Mouse (Mus musculus): ENCODE measurements around the gene Aldh1l2. TPM values are rescaled to one million over a fixed set of nuclear protein-coding genes. Genes with fewer than 3 reads are reported as not detected.
A peak's percentile ranks its signal among the peaks of the same experiment; 100 is the strongest.

Gene Aldh1l2
- 6.7 and 8.6 TPM in 2 replicates for polyA plus RNA-seq (2014; fragmentation: Nextera tagmentation; extraction: Ambion mirVana)

GRCm38 (mm10) chr10:83533910-83534283 lies at the start of gene Aldh1l2:
Aldh1l2 (minus strand) TSS chr10:83534140.
- Histone ChIP-seq H3K27ac (ENCODE audit: low read depth, low read length) (no peak within 1 kb of the TSS), H3K36me3 (ENCODE audit: control insufficient read depth, insufficient read depth, low read length) (no peaks in the 10 kb centered on the region), H3K9me3 (ENCODE audit: control insufficient read depth, low read length) (no peaks in the 10 kb centered on the region), H3K9ac (ENCODE audit: low read length) (peak within 1 kb of the TSS; percentile 67), H3K4me1 (ENCODE audit: control insufficient read depth, insufficient read depth, low read length) (no peaks in the 10 kb centered on the region), H3K27me3 (ENCODE audit: control insufficient read depth, insufficient read depth, low read length) (no peaks in the 10 kb centered on the region), H3K4me2 (ENCODE audit: low read depth) (peak within 1 kb of the TSS; percentile 68), H3K4me3 (ENCODE audit: low read depth, low read length) (peak within 1 kb of the TSS; percentile 45)
- WGBS = under 1% methylated on average over 21 of the region's 21 CpGs
- peak; percentile 87 for DNase-seq (ENCODE audit: low spot score)
- peak; percentile 96 for ATAC-seq (ENCODE audit: insufficient read depth, low FRiP score, low TSS enrichment)

- peaks cover 16% of the 10 kb centered on the region for H3K36me3 ChIP-seq (ENCODE audit: control insufficient read depth, insufficient read depth, low read length)
These were observed 31.8 kb upstream of the Aldh1l2 start for GRCm38 (mm10) chr10:83565449-83566441.

GRCm38 (mm10) chr10:83563005-83563404 lies 29.1 kb upstream of the Aldh1l2 start:
- Histone ChIP-seq H3K4me1 (ENCODE audit: control insufficient read depth, insufficient read depth, low read length) (no peaks in the 10 kb centered on the region), H3K27ac (ENCODE audit: low read depth, low read length) (no peak overlapping the region), H3K4me2 (ENCODE audit: low read depth) (no peak overlapping the region), H3K4me3 (ENCODE audit: low read depth, low read length) (no peak overlapping the region), H3K36me3 (ENCODE audit: control insufficient read depth, insufficient read depth, low read length) (peaks cover 18% of the 10 kb centered on the region), H3K9me3 (ENCODE audit: control insufficient read depth, low read length) (no peaks in the 10 kb centered on the region), H3K27me3 (ENCODE audit: control insufficient read depth, insufficient read depth, low read length) (no peaks in the 10 kb centered on the region), H3K9ac (ENCODE audit: low read length) (no peak overlapping the region)
- ATAC-seq (ENCODE audit: insufficient read depth, low FRiP score, low TSS enrichment) (no peak), DNase-seq (ENCODE audit: low spot score) (no peak)

More at GRCm38 (mm10) chr10:83565449-83566441, 31.8 kb upstream of the Aldh1l2 start:
- Histone ChIP-seq H3K27me3 (ENCODE audit: control insufficient read depth, insufficient read depth, low read length) (no peaks in the 10 kb centered on the region), H3K4me3 (ENCODE audit: low read depth, low read length) (no peak overlapping the region), H3K4me2 (ENCODE audit: low read depth) (no peak overlapping the region), H3K9me3 (ENCODE audit: control insufficient read depth, low read length) (no peaks in the 10 kb centered on the region), H3K27ac (ENCODE audit: low read depth, low read length) (no peak overlapping the region), H3K9ac (ENCODE audit: low read length) (no peak overlapping the region), H3K4me1 (ENCODE audit: control insufficient read depth, insufficient read depth, low read length) (no peaks in the 10 kb centered on the region)
- 96% methylated on average over 7 of the region's 7 CpGs for WGBS
- ATAC-seq (ENCODE audit: insufficient read depth, low FRiP score, low TSS enrichment) = no peak
- DNase-seq (ENCODE audit: low spot score) = no peak

- Histone ChIP-seq H3K36me3 (ENCODE audit: control insufficient read depth, insufficient read depth, low read length) (no peaks in the 10 kb centered on the region), H3K27ac (ENCODE audit: low read depth, low read length) (no peak overlapping the region), H3K9ac (ENCODE audit: low read length) (no peak overlapping the region), H3K4me1 (ENCODE audit: control insufficient read depth, insufficient read depth, low read length) (peaks cover 6% of the 10 kb centered on the region), H3K4me2 (ENCODE audit: low read depth) (no peak overlapping the region), H3K9me3 (ENCODE audit: control insufficient read depth, low read length) (no peaks in the 10 kb centered on the region), H3K4me3 (ENCODE audit: low read depth, low read length) (no peak overlapping the region), H3K27me3 (ENCODE audit: control insufficient read depth, insufficient read depth, low read length) (no peaks in the 10 kb centered on the region)
- ATAC-seq (ENCODE audit: insufficient read depth, low FRiP score, low TSS enrichment) = no peak
- 76% methylated on average over 3 of the region's 3 CpGs for WGBS
- DNase-seq (ENCODE audit: low spot score) = no peak
These were observed 11.4 kb upstream of the Aldh1l2 start for GRCm38 (mm10) chr10:83545341-83545740.

GRCm38 (mm10) chr10:83544103-83544479 lies 10.2 kb upstream of the Aldh1l2 start:
- H3K27me3 ChIP-seq (ENCODE audit: control insufficient read depth, insufficient read depth, low read length) = no peaks in the 10 kb centered on the region
- H3K9ac ChIP-seq (ENCODE audit: low read length) = peak overlapping the region; percentile 74
- peak overlapping the region; percentile 65 for H3K4me3 ChIP-seq (ENCODE audit: low read depth, low read length)
- WGBS = under 1% methylated on average over 41 of the region's 41 CpGs
- no peaks in the 10 kb centered on the region for H3K9me3 ChIP-seq (ENCODE audit: control insufficient read depth, low read length)
- peaks cover 6% of the 10 kb centered on the region for H3K4me1 ChIP-seq (ENCODE audit: control insufficient read depth, insufficient read depth, low read length)
- peak overlapping the region; percentile 39 for H3K27ac ChIP-seq (ENCODE audit: low read depth, low read length)
- peak; percentile 91 for ATAC-seq (ENCODE audit: insufficient read depth, low FRiP score, low TSS enrichment)
- peak overlapping the region; percentile 44 for H3K4me2 ChIP-seq (ENCODE audit: low read depth)
- no peak for DNase-seq (ENCODE audit: low spot score)
- no peaks in the 10 kb centered on the region for H3K36me3 ChIP-seq (ENCODE audit: control insufficient read depth, insufficient read depth, low read length)

GRCm38 (mm10) chr10:83543439-83544102 lies 9.6 kb upstream of the Aldh1l2 start, which contains the start of gene Washc4:
Washc4 (plus strand) TSS chr10:83543752.
- Histone ChIP-seq H3K4me1 (ENCODE audit: control insufficient read depth, insufficient read depth, low read length) (peaks cover 6% of the 10 kb centered on the region), H3K27me3 (ENCODE audit: control insufficient read depth, insufficient read depth, low read length) (no peaks in the 10 kb centered on the region), H3K27ac (ENCODE audit: low read depth, low read length) (peak within 1 kb of the TSS; percentile 39), H3K36me3 (ENCODE audit: control insufficient read depth, insufficient read depth, low read length) (no peaks in the 10 kb centered on the region), H3K4me2 (ENCODE audit: low read depth) (peak within 1 kb of the TSS; percentile 52), H3K9me3 (ENCODE audit: control insufficient read depth, low read length) (no peaks in the 10 kb centered on the region), H3K4me3 (ENCODE audit: low read depth, low read length) (peak within 1 kb of the TSS; percentile 65), H3K9ac (ENCODE audit: low read length) (peak within 1 kb of the TSS; percentile 74)
- DNase-seq (ENCODE audit: low spot score) (peak; percentile 95), ATAC-seq (ENCODE audit: insufficient read depth, low FRiP score, low TSS enrichment) (peak; percentile 99)
- 2% methylated on average over 49 of the region's 49 CpGs for WGBS

GRCm38 (mm10) chr10:83542241-83542640 lies 8.3 kb upstream of the Aldh1l2 start:
- H3K9me3 ChIP-seq (ENCODE audit: control insufficient read depth, low read length) = no peaks in the 10 kb centered on the region
- no peak for ATAC-seq (ENCODE audit: insufficient read depth, low FRiP score, low TSS enrichment)
- no peak overlapping the region for H3K4me3 ChIP-seq (ENCODE audit: low read depth, low read length)
- peaks cover 6% of the 10 kb centered on the region for H3K4me1 ChIP-seq (ENCODE audit: control insufficient read depth, insufficient read depth, low read length)
- H3K27me3 ChIP-seq (ENCODE audit: control insufficient read depth, insufficient read depth, low read length) = no peaks in the 10 kb centered on the region
- H3K4me2 ChIP-seq (ENCODE audit: low read depth) = no peak overlapping the region
- H3K9ac ChIP-seq (ENCODE audit: low read length) = no peak overlapping the region
- WGBS = 86% methylated on average over 7 of the region's 7 CpGs
- no peak for DNase-seq (ENCODE audit: low spot score)
- H3K36me3 ChIP-seq (ENCODE audit: control insufficient read depth, insufficient read depth, low read length) = no peaks in the 10 kb centered on the region
- H3K27ac ChIP-seq (ENCODE audit: low read depth, low read length) = no peak overlapping the region

- 75% methylated on average over 3 of the region's 3 CpGs for WGBS
- H3K9ac ChIP-seq (ENCODE audit: low read length) = no peak overlapping the region
- no peak overlapping the region for H3K4me3 ChIP-seq (ENCODE audit: low read depth, low read length)
- no peaks in the 10 kb centered on the region for H3K9me3 ChIP-seq (ENCODE audit: control insufficient read depth, low read length)
- H3K27ac ChIP-seq (ENCODE audit: low read depth, low read length) = no peak overlapping the region
- no peak for ATAC-seq (ENCODE audit: insufficient read depth, low FRiP score, low TSS enrichment)
- H3K4me2 ChIP-seq (ENCODE audit: low read depth) = no peak overlapping the region
- H3K27me3 ChIP-seq (ENCODE audit: control insufficient read depth, insufficient read depth, low read length) = no peaks in the 10 kb centered on the region
- H3K36me3 ChIP-seq (ENCODE audit: control insufficient read depth, insufficient read depth, low read length) = no peaks in the 10 kb centered on the region
- DNase-seq (ENCODE audit: low spot score) = peak; percentile 13
- H3K4me1 ChIP-seq (ENCODE audit: control insufficient read depth, insufficient read depth, low read length) = peaks cover 3% of the 10 kb centered on the region
These were observed 6.2 kb upstream of the Aldh1l2 start for GRCm38 (mm10) chr10:83540092-83540491.
